Mouse (Mus musculus): ENCODE results near the gene Tecta. TPM values are rescaled to one million over a fixed set of nuclear protein-coding genes. Genes with fewer than 3 reads are reported as not detected.

Tecta gene
- total RNA-seq (2021) = 1 to 10 TPM in 1 of 2 experiments, under 1 TPM in 1; 0.70 to 1.1 TPM

DNA sequence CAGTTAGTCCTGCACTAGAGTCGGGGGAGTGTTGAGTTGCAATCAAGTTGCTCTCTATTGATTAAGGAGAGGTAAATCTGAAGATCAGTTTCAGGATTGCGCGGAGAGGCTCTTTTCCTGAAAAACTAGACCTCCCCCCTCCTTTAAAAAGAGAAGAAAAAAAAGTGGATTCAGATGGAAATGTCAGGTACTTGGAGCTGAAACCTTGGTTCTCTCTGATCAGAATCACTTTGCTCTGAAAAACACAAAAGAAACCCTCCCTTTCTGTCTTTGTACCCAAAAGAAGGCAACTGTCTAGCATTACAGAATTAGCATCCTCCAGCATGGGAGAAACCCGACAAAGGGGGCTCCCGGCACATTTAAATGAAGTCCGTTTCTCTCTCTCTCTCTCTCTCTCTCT lies at the start of gene Tecta:
TSS of gene Tecta (minus strand) at position 101 of the 400 bp plus-strand sequence.
- intact Hi-C loops (cut with DNase I) = no loop called here
- no peak for DNase-seq

DNA sequence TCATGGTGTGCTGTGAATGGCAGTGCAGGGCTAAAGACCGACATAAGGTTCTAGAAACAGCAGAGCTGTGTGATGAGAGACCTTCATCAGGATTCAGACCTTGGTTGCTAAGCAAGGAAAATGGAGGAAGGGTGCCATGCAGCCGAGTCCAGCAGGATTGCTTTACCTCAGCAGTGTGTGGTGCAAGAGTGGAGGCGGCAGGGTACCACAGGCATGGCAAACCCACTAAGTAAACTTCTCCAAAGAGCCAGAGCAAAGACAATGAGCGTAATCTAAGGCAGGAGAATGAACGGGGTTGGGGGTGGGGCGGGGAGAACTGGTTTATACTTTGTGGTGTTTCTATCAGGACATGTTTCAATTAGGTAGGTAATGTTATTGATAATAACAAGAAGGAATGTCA lies 49.3 kb upstream of the Tecta start:
- intact Hi-C loops (cut with DNase I) = no loop called here
- DNase-seq = no peak

DNA sequence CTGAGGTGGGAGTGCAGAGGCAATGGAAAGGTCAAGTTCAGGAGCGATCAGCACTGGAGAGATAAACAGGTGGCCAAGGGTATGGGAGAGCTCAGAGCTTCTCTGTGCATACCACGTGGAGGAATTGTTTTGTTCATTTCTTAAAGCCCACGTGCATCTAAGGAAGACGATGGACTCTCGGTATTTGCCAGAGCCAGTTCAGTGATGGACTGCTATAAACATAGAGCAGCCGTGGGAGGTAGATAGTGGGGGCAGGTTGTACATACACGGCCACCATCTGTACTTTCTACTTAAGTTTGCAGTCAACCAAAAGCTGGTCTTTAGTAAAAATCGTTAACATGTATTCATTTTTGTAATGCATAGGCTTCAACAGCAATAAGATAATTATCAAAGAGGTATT lies 42.4 kb upstream of the Tecta start:
- no peak for DNase-seq
- intact Hi-C loops (cut with DNase I) = no loop called here

DNA sequence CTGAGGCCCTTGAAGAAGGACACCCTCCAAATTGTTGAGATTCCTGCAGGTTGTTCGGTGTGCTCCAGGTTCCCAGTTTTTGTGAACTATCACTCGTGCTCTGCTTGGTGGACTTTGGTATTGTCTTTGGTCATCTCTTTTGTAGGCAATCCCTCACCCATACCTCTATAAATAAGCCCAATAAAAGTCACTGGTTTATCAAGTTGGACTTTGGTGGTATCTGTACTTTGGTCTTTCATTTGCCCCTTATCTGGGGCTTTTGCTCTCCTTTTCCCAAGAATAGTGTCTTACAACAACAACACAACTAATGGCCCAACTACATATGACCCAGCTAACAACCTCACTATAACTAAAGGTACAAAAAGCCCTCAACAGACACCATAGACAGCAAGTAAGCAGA lies 41.5 kb upstream of the Tecta start:
- DNase-seq = no peak
- intact Hi-C loops (cut with DNase I) = no loop called here

DNA sequence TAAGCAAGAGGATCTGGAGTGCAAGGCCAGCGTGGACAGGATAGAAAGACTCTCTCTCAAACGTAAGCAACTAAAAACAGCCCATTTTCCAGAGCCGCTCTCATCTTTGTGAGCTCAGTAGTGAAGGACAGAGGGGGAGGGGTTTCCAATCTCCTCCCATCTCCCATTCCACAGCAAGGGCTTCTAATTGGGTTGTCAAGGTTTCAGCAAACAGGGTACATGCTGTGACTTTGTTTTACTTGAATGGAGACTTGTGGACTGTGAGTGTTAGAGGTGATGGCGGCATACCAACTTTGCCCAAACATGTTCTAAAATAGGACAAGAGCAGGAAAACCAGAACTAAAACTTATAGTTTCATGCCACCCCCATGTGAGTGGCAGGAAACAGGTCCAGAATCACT lies 39.7 kb upstream of the Tecta start:
- DNase-seq = peak; percentile 4
- intact Hi-C loops (cut with DNase I) = no loop called here

DNA sequence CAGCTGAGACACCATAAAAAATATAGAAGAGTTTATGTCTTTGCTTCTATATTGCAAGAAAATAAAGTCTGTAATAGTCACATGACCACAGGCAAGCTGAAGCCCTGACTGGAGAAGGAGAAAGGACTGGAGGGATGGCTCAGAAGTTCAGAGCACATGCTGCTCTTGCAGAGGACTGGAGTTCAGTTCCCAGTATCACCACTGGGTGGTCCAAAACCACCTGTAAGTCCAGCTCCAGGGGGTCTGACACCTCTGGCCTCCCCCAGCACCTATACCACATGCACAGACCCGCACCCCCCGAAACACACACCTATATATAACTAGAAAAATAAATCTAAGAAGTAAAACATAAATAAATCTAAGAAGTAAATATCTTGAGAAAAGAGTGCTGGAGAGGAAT lies 32.4 kb upstream of the Tecta start:
- DNase-seq = no peak
- intact Hi-C loops (cut with DNase I) = no loop called here

DNA sequence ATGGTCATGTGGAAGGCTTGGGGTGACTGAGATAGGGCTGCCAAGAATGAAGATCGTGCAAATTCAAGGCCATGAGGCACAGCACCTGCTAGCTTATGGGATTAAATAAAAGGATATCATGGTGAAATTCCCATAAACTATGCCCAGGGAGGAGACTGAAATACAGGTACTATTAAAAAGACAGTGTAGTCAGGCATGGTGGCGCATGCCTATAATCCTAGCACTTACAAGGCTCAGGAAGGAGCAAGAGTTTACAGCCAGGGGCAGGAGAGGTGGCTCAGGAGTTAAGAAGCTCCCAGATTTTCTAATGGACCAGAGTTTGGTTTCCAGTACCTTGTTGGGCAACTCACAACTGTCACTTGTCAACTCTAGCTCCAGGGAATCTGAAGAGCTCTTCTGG lies 31.9 kb upstream of the Tecta start:
- intact Hi-C loops (cut with DNase I) = no loop called here
- no peak for DNase-seq

DNA sequence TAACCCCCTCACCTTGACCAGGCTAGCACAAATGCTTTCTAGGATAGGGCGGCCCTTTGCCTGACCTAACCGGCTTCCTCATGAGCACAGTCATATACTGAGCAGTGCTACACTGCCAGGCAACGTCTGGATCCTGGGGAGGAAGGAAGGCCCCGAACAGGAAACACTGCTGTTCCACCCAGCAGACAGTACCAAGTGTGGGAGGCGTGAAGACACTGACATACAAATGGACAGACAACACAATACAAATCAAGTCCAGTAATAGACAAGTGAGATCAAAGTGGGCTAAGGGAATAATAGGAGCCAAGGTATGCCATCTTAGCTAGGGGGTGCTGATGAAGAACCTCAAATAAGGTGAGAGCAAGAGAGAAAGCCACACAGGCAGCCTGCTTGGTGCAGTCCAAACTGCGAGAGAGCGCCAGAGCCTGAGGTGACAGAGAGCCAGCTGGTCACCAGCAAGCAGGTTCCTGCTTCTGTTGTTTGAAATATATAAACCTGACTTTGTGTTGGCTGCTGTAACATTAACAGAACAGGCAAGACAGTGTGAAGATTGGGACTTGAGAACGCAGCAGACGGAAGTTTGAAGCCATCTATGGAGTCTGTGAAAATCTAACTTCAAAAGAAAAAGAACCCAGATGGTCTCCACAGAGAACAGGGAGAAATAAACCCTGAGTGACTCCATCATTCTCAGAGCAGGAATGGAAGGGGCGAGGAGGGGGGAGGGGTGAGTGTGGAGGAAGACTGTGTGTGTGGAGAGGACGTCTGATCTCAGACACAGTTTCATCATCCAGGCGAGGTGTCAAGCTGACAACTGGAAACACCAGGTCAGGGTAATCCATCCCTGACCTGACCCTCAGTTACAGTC lies 28.6 kb upstream of the Tecta start:
- intact Hi-C loops (cut with DNase I) = no loop called here
- peak; percentile 41 for DNase-seq

DNA sequence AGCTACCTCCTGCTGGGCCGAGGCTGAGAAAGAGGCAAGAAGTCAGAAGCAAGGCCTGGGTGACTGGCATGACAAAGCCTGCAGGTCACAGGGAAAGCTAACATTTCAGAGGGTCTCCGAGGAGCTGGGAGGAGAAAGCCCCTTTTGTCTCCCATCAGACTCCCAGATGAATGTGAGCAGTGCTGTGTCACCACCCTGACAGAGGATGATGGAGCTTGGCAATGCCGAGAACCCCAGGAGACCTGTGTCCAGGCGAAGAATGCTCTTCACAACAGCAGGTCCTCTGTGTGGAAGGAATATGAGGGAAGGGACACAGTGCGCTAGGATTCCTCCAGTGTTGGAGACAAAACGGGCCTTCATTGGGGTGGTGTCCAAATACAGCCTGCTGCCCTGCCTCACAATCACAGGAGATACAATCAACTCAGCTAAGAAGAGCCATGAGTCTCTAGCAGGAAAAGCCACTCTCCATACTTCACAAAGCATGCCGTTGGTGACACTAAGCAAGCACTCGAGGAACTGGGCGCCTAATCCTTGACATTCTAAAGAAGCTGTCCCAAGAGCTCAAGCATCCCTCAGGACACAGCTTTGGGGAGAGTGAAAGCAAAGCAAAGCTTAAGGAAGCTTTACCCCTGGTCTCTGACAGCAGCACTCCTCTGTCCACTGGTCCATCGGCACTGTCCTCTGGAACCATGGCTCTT lies 27.1 kb upstream of the Tecta start:
- intact Hi-C loops (cut with DNase I) = no loop called here

DNA sequence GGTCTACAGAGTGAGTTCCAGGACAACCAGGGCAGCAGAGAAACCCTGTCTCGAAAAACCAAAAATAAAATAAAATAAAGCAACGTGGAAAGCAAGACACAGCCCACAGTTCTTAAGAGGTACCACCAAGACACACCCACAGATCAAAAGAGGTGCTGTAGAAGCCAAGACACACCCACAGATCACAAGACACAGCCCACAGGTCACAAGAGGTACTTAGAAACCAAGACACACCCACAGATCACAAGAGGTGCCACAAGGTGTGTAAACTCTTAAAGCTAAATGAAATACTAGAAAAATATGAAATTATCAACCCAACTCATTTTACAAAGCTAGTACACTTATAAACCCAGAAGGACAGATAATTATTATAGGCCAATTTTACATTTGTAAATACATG lies 23.9 kb upstream of the Tecta start:
- no peak for DNase-seq

More for the DNA sequence above, 27.1 kb upstream of the Tecta start:
- DNase-seq = peak; percentile 44

DNA sequence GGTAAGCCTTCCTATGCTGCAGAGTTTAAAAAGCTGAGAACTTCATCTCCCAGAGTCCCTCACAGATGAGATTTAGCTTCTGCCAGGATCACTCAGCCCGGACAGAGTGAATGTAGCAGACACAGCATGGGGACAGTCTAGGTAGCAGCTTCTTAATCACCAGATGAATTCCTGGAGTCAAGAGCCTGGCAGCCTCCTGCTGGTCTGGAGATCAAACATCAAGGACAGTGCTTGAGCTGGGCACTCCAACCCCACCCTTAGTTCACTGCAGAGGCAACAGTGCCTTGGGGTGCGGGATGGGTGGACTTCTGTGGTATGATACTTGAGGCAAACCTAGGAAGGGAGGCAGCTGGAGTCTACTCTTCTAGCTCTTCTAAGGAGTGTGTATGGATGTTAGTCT lies 20.0 kb upstream of the Tecta start:
- intact Hi-C loops (cut with DNase I) = no loop called here
- no peak for DNase-seq

More for the DNA sequence above, 23.9 kb upstream of the Tecta start:
- intact Hi-C loops (cut with DNase I) = no loop called here

DNA sequence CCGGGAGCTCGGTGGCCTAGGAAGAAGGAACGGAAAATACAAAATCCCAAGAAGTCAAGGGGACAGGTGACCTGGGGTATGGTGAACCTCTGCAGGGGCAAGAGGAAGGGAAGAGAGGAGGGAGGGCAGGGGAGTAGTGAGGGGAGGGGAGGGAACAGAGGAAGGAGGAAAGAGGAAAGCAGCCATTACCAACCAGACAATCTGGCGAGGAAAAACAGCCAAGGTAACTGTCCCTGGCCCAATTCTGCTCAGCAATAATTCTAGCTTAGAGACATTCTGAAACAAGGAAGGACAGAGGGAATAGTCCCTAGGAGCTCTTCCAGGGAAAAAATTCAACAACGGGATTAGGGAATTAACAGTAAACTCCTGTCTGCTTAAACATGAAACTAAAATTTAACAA lies 19.1 kb upstream of the Tecta start:
- no peak for DNase-seq
- intact Hi-C loops (cut with DNase I) = no loop called here

DNA sequence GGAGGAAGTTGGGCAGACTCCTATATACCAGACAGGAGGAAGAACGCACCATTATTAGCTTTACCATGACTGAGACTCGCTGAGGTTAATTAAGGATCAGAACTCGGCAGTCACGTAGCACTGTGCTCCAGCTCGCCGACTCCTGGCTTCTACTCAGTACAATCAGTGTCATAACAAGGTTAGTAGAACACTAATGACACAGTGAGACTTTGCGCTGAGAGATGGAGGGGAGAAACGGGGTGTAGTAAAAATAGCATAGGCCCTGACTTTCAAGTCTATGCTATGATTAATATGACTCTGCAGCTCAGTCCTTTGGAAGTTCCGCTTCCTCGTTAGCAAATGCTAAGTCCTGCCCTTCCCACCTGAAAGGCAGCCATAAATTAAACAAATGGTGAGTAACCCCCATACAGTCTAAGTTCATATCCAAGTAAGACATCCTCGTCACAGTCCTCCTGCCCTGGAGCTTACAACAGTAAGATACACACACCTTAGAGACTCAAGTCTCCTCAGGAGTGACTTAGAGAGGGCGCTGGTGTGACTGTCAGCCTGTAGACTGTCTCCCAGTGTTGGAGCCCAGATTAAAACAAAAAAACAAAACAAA lies 17.7 kb upstream of the Tecta start:
- intact Hi-C loops (cut with DNase I) = no loop called here
- no peak for DNase-seq

DNA sequence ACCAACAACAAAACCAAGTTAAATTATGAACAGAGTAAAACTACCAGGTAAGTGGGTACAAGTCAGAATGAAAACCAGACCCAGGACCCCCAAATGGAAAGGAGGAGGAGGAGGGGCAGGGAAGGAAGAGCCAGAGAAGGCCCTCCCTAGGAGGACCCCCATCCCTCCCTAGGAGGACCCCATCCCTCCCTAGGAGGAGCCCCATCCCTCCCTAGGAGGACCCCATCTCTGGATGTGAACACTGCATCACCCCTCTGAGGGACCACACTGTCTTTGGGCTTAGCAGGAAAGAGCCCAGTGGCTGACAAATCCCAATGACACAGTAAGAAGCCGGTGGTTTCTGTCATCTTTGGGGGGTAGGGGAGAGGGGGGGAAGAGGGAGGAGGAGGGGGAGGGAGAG lies 15.5 kb upstream of the Tecta start:
- DNase-seq = no peak
- intact Hi-C loops (cut with DNase I) = no loop called here

DNA sequence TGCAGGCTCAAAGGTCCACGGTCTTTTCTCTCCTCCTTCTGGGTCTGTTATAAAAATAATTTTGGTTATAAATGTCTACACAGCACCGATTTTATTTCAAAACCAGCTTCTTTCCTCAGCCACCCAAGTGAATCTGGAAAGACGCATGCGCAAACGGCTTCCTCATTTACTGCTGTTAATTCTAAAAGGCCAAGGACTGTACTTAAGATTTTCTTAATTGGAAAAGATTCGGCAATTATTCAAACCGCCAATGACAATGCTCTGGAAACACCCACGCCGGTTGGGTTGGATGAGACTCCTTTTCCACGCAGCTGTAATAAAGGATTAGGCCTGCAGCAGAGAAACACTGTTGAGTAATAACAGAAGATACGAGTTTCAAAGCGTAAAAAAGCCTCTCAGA lies 13.6 kb upstream of the Tecta start:
- DNase-seq = no peak
- intact Hi-C loops (cut with DNase I) = no loop called here

DNA sequence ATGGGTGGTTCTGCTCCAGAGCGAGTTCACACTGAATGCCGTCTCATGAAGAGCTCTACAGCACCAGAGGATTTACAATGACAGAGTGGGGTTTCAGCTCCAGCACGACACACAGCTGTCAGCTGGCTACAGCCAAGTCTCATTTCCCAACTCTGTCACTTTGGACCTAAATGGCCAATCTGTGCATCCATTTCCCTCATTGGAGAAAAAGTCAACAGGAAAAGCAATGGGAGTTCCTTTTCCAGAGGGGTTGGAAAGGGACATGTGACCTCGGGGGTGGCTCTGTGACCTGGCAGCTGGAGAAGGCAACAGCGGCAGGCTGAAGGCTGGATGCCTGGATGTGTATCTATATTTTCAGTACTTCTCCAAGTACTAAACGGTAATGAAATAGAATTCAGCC lies 11.6 kb upstream of the Tecta start:
- intact Hi-C loops (cut with DNase I) = no loop called here

DNA sequence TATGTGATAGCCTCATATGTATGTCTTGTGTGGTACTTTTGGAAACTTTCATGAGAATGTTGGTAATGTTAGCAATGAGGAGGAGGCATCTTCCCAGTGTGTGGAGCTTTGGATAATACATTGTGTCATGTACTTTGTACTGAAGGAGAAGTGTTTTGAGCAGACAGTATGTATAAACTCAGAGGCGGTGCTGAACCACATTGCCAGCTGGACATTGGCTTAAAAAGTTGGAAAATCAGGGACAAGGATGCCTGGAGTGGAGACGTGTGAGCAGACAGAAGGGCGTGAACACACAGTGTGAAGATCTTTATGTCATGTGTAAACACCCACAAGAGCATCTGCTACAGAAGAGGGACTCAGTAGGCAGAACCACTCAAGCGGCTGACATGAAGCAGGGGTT lies 6.0 kb upstream of the Tecta start:
- intact Hi-C loops (cut with DNase I) = no loop called here
- DNase-seq = no peak

More for the DNA sequence above, 11.6 kb upstream of the Tecta start:
- DNase-seq = no peak

DNA sequence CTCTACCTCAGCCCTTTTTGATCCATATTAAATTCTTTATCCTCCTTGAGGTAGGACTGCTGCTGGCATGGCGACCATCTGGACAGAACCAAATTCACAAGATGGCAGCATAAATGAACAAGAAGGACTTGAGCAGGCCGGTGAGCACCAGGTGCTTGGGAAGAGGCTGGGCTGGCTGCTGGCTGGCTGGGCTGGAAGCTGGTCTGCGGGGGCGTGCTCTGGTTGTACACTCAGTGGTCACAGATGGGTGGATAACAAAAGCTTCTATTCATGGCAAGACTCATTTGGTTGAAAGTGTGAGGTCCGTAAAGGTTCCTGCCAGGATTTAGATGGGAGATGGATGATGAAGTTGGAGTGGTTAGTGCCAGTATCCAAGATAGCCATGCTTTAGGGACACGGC lies 1.8 kb upstream of the Tecta start:
- intact Hi-C loops (cut with DNase I) = no loop called here
- peak; percentile 42 for DNase-seq

DNA sequence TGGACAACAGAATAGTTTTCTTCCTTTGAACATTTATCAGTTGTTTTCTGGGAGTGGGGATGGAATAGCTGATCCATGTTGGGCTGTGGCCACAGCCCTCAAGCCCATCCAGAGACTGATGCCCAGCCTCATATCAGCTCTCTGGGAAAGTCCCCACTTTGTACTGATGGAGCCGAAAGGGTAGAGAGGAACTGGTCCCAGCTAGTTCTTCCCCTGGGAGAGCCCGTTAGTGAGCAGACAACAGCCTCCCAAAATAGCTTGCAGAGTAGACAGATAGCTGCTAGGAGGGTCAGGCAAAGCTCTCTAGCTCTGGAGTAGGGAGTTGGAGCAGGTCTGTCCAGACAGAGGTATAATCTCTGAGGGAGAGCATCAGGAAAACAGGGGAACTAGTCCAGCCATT lies 3.6 kb downstream of the Tecta start:
- intact Hi-C loops (cut with DNase I) = no loop called here
- DNase-seq = no peak

DNA sequence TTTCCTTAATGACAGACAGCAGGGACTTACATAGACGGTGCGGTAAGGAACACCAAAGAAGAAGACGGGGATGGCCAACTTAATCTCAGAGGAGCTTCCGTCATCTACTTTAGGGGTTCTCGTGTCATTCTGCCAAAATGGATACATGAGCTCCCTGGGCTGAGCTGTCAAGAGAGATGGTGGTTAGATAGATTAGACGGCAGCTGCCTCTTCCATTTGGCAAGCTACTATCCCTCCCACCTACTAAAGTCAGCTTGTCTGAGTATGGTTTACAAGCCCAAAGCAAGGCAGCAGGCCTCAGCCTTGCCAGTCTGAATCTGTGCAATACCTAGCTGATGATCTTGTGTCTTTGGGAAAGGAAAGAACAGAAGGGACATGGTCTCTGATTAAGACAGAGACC lies 4.8 kb downstream of the Tecta start:
- DNase-seq = no peak
- intact Hi-C loops (cut with DNase I) = loop anchor here (5.0 kb wide), 1 partner anchor 547 kb away; the partner anchor contains the start of gene Grik4

DNA sequence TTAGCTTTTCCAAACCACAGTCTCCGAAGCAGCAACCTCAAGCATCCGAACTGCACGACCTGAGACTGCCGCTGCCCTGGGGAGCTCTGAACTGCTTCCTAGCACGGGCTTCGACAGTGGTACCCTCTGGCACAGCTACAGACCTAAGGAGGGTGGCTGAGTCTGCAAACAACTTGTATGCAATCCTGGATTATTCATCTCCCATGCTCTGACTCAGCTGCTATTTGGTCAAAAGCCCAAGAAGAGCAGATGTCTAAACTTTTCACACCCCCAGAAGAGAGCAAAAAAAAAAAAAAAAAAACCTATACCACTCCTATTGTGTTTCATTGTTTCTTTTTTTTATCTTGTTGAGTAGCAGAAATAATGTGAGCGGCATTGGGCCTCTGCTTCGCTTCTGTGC lies 5.4 kb downstream of the Tecta start:
- no peak for DNase-seq
- intact Hi-C loops (cut with DNase I) = loop anchor here (5.0 kb wide), 1 partner anchor 548 kb away; the partner anchor contains the start of gene Grik4

DNA sequence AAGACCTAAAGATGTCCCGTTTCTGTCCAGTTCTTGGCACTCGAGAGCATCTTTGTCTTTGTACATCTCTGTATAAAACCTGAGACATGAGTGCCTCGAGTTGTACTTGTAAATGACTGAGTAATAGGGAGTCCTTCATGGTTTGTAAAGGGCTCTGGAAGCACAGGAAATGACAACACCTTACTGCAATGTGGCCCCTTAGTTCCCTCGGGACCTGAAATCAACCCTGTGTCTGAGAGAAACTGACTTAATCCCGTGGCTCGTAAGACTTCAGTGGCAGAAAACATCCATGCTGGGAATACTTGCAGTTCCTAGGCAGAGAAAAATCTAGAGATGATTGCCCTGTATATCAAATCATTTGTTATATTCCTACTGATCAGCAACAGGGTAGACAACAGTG lies 6.8 kb downstream of the Tecta start:
- no peak for DNase-seq
- intact Hi-C loops (cut with DNase I) = loop anchor here (5.0 kb wide), 1 partner anchor 549 kb away; the partner anchor contains the start of gene Grik4

Measured in left cerebral cortex, postnatal 4 days (tissue).